Mouse (Mus musculus): ENCODE measurements around the gene Dock1. TPM values are rescaled to one million over a fixed set of nuclear protein-coding genes. Genes with fewer than 3 reads are reported as not detected.

Gene Dock1
- polyA plus RNA-seq, 1 experiment from 2014 or later, result 44.5 TPM

- Histone ChIP-seq H3K4me2 (ENCODE audit: low read depth, low read length) (no peak overlapping the region), H3K27ac (ENCODE audit: low read length) (no peak overlapping the region), H3K9ac (ENCODE audit: low read length) (no peak overlapping the region), H3K27me3 (ENCODE audit: control insufficient read depth, insufficient read depth, low read depth, low read length) (no peaks in the 10 kb centered on the region), H3K36me3 (ENCODE audit: control insufficient read depth, insufficient read depth, low read length) (peaks cover 2% of the 10 kb centered on the region; the same call in 1 of the 2 replicates), H3K4me1 (replicated peaks; ENCODE audit: control insufficient read depth, insufficient read depth, low read length) (no peaks in the 10 kb centered on the region), H3K4me3 (ENCODE audit: low read length) (no peak overlapping the region), H3K9me3 (ENCODE audit: control insufficient read depth, low read length) (no peaks in the 10 kb centered on the region)
- ATAC-seq (ENCODE audit: low read depth), result no peak
- WGBS, result 66% methylated on average over 6 of the region's 6 CpGs
Measured at GRCm38 (mm10) chr7:134880431-134880830, 210.0 kb downstream of the Dock1 start.

DNA sequence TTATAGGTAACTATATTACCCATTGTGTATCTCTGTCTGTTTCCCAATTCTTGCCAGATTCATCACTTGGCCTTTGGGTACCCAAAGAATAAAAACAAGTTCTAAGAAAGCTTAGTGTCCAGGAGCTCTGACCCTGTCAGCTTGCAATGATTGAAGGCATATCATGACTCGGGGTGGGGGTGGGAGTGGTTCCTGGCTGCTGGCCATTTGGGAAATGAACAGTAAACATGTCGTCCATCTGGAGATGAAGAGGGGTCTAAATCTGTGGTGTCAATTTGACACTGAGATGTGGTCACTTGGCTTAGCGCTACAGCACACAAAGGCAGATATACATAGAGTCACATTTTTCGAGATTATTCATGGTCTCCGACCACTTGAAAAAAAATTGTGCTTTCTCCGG, 213.1 kb downstream of the Dock1 start:
- H3K36me3 ChIP-seq (ENCODE audit: control insufficient read depth, insufficient read depth, low read length), result no peaks in the 10 kb centered on the region; the same call in 1 of the 2 replicates
- H3K9ac ChIP-seq (ENCODE audit: low read length), result no peak overlapping the region
- WGBS, result 54% methylated on average over 6 of the region's 6 CpGs
- no peaks in the 10 kb centered on the region for H3K27me3 ChIP-seq (ENCODE audit: control insufficient read depth, insufficient read depth, low read depth, low read length)
- no peak overlapping the region for H3K27ac ChIP-seq (ENCODE audit: low read length)
- no peak for ATAC-seq (ENCODE audit: low read depth)
- no peaks in the 10 kb centered on the region for H3K4me1 ChIP-seq (replicated peaks; ENCODE audit: control insufficient read depth, insufficient read depth, low read length)
- H3K9me3 ChIP-seq (ENCODE audit: control insufficient read depth, low read length), result no peaks in the 10 kb centered on the region
- no peak overlapping the region for H3K4me3 ChIP-seq (ENCODE audit: low read length)
- H3K4me2 ChIP-seq (ENCODE audit: low read depth, low read length), result no peak overlapping the region

- no peaks in the 10 kb centered on the region for H3K27me3 ChIP-seq (ENCODE audit: control insufficient read depth, insufficient read depth, low read depth, low read length)
- no peak for ATAC-seq (ENCODE audit: low read depth)
- peaks cover 5% of the 10 kb centered on the region for H3K36me3 ChIP-seq (ENCODE audit: control insufficient read depth, insufficient read depth, low read length)
- H3K9me3 ChIP-seq (ENCODE audit: control insufficient read depth, low read length), result no peaks in the 10 kb centered on the region
- no peak overlapping the region for H3K4me2 ChIP-seq (ENCODE audit: low read depth, low read length)
- H3K27ac ChIP-seq (ENCODE audit: low read length), result no peak overlapping the region
- 94% methylated on average over 13 of the region's 13 CpGs for WGBS
- H3K4me1 ChIP-seq (replicated peaks; ENCODE audit: control insufficient read depth, insufficient read depth, low read length), result no peaks in the 10 kb centered on the region
- H3K9ac ChIP-seq (ENCODE audit: low read length), result no peak overlapping the region
- no peak overlapping the region for H3K4me3 ChIP-seq (ENCODE audit: low read length)
Measured at GRCm38 (mm10) chr7:134892449-134892871, 222.0 kb downstream of the Dock1 start.

DNA sequence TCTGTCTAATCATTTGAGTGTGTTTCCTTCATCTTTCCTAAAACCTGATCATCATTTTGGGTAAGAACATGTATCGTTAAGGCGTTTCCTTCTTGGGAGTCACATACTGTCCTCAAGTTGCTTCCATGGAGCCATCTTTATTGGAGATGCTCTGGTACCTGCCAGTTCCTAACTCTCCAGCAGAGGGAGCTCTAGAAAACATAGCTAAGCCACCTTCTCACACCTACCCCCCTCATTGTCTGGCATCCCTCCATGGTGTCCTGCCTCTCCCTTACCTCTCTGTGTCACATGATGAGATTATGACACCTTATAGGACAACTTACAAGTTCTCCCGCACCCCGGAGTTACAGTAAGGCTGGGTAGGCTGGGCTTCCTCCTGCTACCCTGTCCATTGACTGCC, 222.5 kb downstream of the Dock1 start:
- Histone ChIP-seq H3K4me3 (ENCODE audit: low read length) (no peak overlapping the region), H3K27me3 (ENCODE audit: control insufficient read depth, insufficient read depth, low read depth, low read length) (no peaks in the 10 kb centered on the region), H3K9me3 (ENCODE audit: control insufficient read depth, low read length) (no peaks in the 10 kb centered on the region), H3K36me3 (ENCODE audit: control insufficient read depth, insufficient read depth, low read length) (peaks cover 5% of the 10 kb centered on the region), H3K27ac (ENCODE audit: low read length) (no peak overlapping the region), H3K4me1 (replicated peaks; ENCODE audit: control insufficient read depth, insufficient read depth, low read length) (no peaks in the 10 kb centered on the region), H3K9ac (ENCODE audit: low read length) (no peak overlapping the region), H3K4me2 (ENCODE audit: low read depth, low read length) (no peak overlapping the region)
- ATAC-seq (ENCODE audit: low read depth), result no peak
- WGBS, result 86% methylated on average over 4 of the region's 4 CpGs

DNA sequence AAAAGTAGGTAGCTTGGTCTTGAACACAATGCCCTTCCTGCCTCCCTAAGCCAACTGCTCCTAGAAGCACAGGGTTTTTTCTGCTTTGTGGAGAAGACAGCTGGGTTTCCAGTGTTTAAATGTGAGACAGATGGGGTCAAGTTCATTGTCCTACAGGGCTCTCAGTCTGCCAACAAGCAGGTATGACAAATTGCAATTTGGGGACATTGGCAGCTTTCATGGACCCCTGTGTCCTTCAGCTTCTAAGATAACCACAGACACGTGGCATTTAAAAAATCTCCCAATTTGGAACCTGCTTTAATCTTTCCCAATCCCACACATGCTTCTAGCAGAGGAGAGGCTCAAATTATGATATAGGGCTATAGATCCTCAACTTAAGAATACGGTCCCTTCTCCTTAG, 224.2 kb downstream of the Dock1 start:
- Histone ChIP-seq H3K27ac (ENCODE audit: low read length) (no peak overlapping the region), H3K4me3 (ENCODE audit: low read length) (no peak overlapping the region), H3K9ac (ENCODE audit: low read length) (no peak overlapping the region), H3K27me3 (ENCODE audit: control insufficient read depth, insufficient read depth, low read depth, low read length) (no peaks in the 10 kb centered on the region), H3K36me3 (ENCODE audit: control insufficient read depth, insufficient read depth, low read length) (peaks cover 5% of the 10 kb centered on the region), H3K4me2 (ENCODE audit: low read depth, low read length) (no peak overlapping the region), H3K4me1 (replicated peaks; ENCODE audit: control insufficient read depth, insufficient read depth, low read length) (no peaks in the 10 kb centered on the region), H3K9me3 (ENCODE audit: control insufficient read depth, low read length) (no peaks in the 10 kb centered on the region)
- WGBS, result 63% methylated on average over 2 of the region's 2 CpGs
- no peak for ATAC-seq (ENCODE audit: low read depth)

- no peak overlapping the region for H3K4me2 ChIP-seq (ENCODE audit: low read depth, low read length)
- H3K9ac ChIP-seq (ENCODE audit: low read length), result no peak overlapping the region
- no peaks in the 10 kb centered on the region for H3K9me3 ChIP-seq (ENCODE audit: control insufficient read depth, low read length)
- H3K27me3 ChIP-seq (ENCODE audit: control insufficient read depth, insufficient read depth, low read depth, low read length), result no peaks in the 10 kb centered on the region
- no peak overlapping the region for H3K27ac ChIP-seq (ENCODE audit: low read length)
- no peak for ATAC-seq (ENCODE audit: low read depth)
- no peaks in the 10 kb centered on the region for H3K4me1 ChIP-seq (replicated peaks; ENCODE audit: control insufficient read depth, insufficient read depth, low read length)
- no peak overlapping the region for H3K4me3 ChIP-seq (ENCODE audit: low read length)
- WGBS, result 59% methylated on average over 2 of the region's 2 CpGs
- peaks cover 3% of the 10 kb centered on the region; the same call in 1 of the 2 replicates for H3K36me3 ChIP-seq (ENCODE audit: control insufficient read depth, insufficient read depth, low read length)
Measured at GRCm38 (mm10) chr7:134899462-134899861, 229.0 kb downstream of the Dock1 start.

GRCm38 (mm10) chr7:134901992-134902391, 231.5 kb downstream of the Dock1 start:
- ATAC-seq (ENCODE audit: low read depth), result no peak
- no peak overlapping the region for H3K9ac ChIP-seq (ENCODE audit: low read length)

DNA sequence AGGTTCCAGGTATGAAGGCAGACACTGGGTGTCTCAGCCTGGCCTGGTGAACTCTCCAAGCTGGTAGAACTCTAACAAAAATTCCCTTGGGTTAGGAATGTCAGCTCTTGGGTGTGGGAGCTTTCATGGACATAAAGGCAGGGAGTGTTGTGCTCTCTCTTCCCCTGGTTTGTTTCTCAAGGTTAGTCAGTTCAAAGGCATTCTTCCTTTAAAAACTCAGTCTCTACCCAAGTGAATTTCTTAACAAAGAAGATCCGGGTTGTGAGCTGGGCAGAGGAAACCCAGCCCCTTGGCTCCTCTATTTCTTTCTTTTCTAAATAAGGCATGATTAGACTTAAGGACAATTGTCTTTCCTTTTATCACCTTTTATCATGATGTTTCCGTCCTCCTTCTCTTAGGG, 261.4 kb downstream of the Dock1 start:
- Histone ChIP-seq H3K27ac (ENCODE audit: low read length) (no peak overlapping the region), H3K9ac (ENCODE audit: low read length) (no peak overlapping the region), H3K4me2 (ENCODE audit: low read depth, low read length) (no peak overlapping the region), H3K36me3 (ENCODE audit: control insufficient read depth, insufficient read depth, low read length) (no peaks in the 10 kb centered on the region), H3K27me3 (ENCODE audit: control insufficient read depth, insufficient read depth, low read depth, low read length) (no peaks in the 10 kb centered on the region), H3K4me3 (ENCODE audit: low read length) (no peak overlapping the region), H3K4me1 (replicated peaks; ENCODE audit: control insufficient read depth, insufficient read depth, low read length) (no peaks in the 10 kb centered on the region; the same call in 1 of the 2 replicates), H3K9me3 (ENCODE audit: control insufficient read depth, low read length) (no peaks in the 10 kb centered on the region)
- 70% methylated on average over 2 of the region's 2 CpGs for WGBS
- no peak for ATAC-seq (ENCODE audit: low read depth)

More at GRCm38 (mm10) chr7:134901992-134902391, 231.5 kb downstream of the Dock1 start:
- H3K4me2 ChIP-seq (ENCODE audit: low read depth, low read length), result no peak overlapping the region
- no peak overlapping the region for H3K4me3 ChIP-seq (ENCODE audit: low read length)
- peaks cover 3% of the 10 kb centered on the region; the same call in 1 of the 2 replicates for H3K36me3 ChIP-seq (ENCODE audit: control insufficient read depth, insufficient read depth, low read length)
- H3K27me3 ChIP-seq (ENCODE audit: control insufficient read depth, insufficient read depth, low read depth, low read length), result no peaks in the 10 kb centered on the region
- WGBS, result 84% methylated on average over 2 of the region's 2 CpGs
- no peak overlapping the region for H3K27ac ChIP-seq (ENCODE audit: low read length)
- no peaks in the 10 kb centered on the region for H3K4me1 ChIP-seq (replicated peaks; ENCODE audit: control insufficient read depth, insufficient read depth, low read length)
- H3K9me3 ChIP-seq (ENCODE audit: control insufficient read depth, low read length), result no peaks in the 10 kb centered on the region

GRCm38 (mm10) chr7:134937471-134937926, 267.0 kb downstream of the Dock1 start:
- Histone ChIP-seq H3K4me3 (ENCODE audit: low read length) (peak overlapping the region; percentile 54), H3K27me3 (ENCODE audit: control insufficient read depth, insufficient read depth, low read depth, low read length) (no peaks in the 10 kb centered on the region; the same call in 1 of the 2 replicates), H3K4me2 (ENCODE audit: low read depth, low read length) (peak overlapping the region; percentile 90), H3K9me3 (ENCODE audit: control insufficient read depth, low read length) (no peaks in the 10 kb centered on the region), H3K36me3 (ENCODE audit: control insufficient read depth, insufficient read depth, low read length) (no peaks in the 10 kb centered on the region), H3K4me1 (replicated peaks; ENCODE audit: control insufficient read depth, insufficient read depth, low read length) (peaks cover 7% of the 10 kb centered on the region), H3K27ac (ENCODE audit: low read length) (no peak overlapping the region), H3K9ac (ENCODE audit: low read length) (peak overlapping the region; percentile 55)
- WGBS, result 3% methylated on average over 26 of the region's 37 CpGs
- ATAC-seq (ENCODE audit: low read depth), result peak; percentile 17
